Mouse (Mus musculus): ENCODE measurements around the gene Kcnn3.

DNA sequence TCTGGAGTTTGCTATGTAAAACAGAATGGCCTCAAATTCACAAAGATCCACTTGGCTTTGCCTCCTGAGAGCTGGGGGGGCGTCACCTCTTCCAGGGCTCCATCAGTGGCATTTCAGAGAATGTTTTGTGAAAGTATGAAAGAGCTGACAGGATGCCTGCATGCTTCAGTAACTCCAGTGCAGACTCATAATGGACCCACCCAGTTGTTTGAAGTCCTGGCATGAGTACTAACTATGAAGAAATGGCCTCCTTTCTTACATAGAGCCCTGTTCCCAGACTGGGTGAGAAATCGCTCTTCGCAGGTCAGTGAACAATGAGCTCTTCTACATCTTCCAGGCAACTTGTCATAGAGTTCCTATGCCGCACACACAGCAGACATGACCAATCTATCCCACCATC lies 70.4 kb downstream of the Kcnn3 start:
- TF ChIP-seq POLR2A (IDR thresholded peaks at IDR 0.05; ENCODE audit: borderline replicate concordance, low read depth, low read length) (no peak), CTCF (IDR thresholded peaks at IDR 0.05; ENCODE audit: low read depth, low read length) (no peak)
